Mouse (Mus musculus): ENCODE results near the gene Slc45a3.

The Slc45a3 gene

DNA sequence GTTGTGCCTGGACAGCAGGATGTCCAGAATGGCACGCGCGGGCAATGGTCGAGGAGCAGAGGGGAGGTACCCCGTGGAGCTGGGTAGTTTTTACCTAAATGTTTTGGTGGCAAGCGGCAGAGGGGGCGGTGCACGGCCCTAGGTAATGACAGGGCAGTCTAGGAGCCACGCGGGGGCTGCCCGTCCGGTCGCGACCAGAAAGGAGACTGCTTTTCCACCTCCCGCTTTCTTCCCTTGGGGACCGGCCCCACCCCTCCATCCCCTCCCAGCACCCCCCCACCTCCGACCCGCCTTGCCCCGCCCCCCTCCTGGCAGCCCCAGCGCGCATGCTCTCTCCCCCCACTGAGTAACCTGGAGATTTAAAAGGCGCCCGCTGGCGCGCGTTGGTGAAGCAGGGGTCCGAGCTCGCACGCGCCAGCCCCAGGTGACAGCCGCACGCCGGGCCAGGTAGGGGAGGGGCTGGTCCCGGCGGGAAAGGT lies at the start of gene Slc45a3:
TSS of gene Slc45a3 (plus strand) at position 362 of the 479 bp plus-strand sequence.
- DNase-seq: no peak

DNA sequence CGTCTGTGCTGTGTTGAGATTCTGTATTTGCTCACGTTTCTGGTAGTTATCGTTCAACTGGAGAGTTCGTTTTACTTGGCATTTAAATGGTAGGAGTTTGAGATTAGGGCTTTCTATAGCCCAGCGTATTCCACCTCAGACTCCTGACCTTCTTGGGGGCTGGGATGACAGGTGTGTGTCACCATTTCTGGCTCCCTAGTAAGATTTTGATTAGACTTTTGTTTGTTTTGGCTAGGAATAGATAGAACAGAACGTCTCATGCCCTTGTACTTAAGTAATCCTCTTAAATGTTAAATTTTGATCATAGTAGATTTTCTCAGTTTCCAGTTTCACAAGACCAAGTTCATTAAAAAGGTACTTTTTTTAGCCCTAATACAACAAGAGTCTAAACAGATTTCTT lies 45.1 kb upstream of the Slc45a3 start:
- no peak for DNase-seq

DNA sequence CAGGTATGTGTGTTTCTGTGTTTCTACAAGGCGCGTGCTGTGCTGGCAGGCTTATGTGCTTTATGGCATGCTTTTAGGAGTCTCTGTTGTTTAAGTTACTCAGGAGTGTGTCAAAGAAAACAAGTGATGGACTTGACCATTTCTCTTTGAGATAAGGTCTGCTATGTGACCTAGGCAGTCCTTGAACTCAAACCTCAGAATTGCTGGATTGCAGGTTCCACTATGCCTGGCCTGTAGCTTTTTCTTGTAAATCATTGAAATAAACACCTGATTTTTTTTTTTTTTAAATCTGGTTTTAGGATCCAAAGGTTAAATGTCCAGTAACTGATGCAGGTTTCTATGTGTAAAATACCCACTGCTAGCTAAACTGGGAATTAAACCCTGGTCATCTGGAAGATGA lies 43.7 kb upstream of the Slc45a3 start:
- no peak for DNase-seq

- no peak for DNase-seq
Measured at GRCm38 (mm10) chr1:131922100-131922499, 40.7 kb upstream of the Slc45a3 start.

GRCm38 (mm10) chr1:131933471-131933870 lies 29.3 kb upstream of the Slc45a3 start:
- no peak for DNase-seq

- DNase-seq: peak; percentile 54
Measured at GRCm38 (mm10) chr1:131937659-131938305, 25.0 kb upstream of the Slc45a3 start.

DNA sequence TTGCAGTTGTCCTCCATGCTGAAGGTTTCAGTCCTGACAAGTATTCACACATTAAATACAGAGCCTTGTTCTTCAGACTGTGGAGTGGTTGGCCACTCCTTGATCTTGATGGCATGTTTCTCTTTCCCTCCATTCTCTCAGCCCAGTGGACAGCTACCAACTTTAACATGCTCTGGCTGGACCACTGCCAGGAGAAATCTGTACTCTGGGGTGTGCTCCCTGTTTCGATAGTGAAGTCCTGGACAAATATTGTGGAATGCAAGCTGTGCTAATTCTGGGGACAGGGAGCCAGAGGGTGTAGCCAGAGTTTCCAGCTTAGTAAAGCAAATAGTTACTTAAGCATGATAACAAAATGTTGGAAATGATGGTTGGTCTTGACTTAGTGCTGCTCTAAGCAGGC lies 24.0 kb upstream of the Slc45a3 start:
- DNase-seq: no peak

DNA sequence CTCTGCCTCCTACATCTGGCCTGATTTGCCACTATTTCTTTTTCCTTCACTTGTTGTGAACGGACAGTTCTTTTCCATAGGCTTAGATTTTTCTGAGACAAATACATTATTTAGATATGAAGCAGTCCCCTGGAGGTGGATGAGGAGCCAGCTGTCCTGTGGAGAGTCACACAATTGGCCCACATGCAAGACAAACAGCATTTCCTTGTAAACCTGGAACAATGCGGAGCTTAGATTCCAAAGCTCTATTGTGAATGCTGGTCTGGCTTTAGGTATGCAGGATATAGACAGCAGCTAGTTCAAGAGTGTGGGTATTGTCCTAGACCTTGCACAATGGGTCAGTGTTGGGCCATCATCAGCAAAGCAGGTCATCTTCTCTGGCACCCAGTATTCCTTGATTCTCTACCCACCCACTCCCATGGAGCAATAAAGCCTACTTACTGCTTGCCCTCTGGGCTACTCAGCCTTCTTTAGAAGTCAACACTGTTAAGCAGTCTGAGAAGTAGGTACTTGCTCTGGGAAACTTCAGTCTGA lies 22.0 kb upstream of the Slc45a3 start:
- DNase-seq: no peak

DNA sequence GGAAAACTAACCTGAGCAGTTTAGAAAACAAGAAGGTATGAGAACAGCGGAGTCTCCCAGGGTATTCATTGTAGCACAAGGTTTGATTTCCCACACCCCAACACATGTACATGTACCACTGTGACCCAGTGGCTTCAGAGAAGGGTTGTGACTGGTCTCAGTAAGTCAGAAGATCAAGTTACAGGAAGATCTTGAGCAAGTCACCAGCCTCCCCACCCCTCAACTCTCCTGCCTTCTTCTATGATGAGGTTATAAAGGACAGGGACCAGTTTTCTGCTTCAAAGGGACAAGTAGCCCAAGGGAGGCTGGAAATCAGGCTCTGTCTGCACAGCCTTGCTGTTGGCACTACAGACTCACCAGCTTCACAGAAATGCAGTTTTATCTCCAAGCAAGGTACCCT lies 21.3 kb upstream of the Slc45a3 start:
- DNase-seq: no peak

DNA sequence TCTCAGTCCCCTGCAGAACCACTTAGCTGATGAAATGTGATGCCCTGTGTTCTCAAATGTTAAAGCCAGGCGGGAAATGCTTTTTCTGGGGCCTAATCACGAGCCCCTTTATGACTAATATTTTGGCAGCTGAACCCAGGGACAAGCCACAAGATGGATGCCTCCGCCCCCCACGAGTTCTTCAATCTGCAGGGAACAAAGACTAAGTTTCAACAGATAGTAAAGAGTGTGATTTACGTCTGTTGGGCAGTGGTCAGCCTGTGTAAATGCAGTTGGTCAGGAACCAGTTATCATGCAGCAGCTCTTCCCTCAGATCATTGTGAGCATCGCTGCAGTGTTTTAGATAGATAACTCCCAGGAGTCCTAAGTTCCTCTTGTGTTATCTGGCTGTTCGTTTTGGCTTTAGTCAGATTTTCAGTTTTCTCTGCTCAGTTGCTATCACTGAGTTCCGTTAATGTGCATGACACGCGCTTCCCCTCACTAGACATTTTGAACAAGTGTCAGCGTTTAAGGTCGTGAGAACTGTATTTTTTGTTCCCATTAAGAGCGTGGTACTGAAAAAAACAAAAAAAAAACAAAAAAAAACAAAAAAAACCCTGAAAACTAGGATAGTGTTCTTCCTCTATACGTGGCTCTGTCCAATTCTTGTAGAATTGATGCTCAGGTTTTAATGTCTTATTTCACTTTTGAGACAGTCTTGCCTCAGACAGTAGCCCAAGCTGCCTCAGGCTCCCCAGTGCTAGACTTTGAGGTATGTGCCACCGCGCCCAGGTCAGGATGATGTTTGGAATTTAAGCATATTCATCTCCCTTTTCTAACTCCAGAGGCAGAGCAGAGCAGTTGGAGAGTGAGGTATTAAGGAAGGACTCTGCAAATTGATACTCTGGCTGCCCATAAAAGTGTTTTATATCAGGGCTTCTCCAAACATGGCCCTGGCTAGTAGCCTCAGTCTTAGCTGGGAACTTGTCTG lies 19.9 kb upstream of the Slc45a3 start:
- no peak for DNase-seq

GRCm38 (mm10) chr1:131945674-131946440 lies 16.9 kb upstream of the Slc45a3 start:
- no peak for DNase-seq

DNA sequence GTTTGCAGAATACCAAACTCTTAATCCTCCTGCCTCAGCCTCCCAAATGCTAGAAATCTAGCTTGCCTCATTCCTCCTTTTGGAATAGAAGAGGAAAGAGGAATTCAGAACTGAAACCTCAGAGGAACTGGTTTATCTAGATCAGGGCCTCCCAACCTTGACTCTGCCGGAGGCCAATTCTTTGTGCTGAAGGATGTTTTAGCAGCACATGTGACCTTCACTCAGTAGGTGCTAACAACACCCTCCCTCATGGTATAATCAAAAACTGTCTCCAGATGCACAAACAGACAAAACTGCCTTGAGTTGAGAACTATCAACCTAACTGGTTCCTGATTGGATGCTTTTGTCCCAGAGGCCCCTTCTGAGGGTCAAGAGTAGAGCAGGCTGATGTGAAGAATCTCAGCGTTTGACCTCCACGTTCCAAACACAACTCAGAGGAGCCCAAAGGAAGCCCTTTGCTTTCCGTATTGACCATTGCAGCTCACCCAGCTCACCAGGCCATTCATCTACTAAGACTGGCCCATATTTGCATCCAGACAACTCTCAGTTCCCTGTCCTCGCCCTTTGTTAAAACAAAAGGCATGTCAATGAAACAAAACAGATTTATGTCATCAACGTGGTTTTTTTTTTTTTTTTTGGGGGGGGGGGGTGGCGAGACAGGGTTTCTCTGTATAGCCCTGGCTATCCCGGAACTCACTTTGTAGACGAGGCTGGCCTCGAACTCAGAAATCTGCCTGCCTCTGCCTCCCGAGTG lies 16.1 kb upstream of the Slc45a3 start:
- DNase-seq: no peak

DNA sequence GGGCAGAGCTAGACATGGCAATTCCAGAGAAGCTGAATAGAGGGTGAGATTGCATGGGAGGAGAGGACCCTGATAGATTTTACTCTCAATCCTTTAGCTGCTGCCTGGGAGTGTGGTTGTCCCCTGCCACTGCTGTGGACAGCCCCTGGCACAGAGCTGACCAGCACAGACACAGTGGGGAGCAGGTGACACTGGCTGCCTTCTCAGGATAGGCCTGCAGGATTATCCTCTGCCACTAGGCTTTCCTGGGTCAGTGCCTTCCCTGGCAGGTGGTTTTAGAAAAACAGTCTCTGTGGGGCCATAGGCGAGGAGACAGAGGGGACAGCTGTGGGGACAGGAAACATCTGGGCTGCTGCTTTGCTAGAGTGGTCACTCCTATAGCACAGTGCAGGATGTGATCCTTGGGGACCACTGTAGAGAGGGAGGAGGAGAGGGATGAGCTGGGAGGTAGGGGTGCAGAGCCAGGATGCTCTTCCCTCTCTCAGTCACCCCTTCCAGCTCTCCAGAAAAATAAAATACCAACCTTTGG lies 14.7 kb upstream of the Slc45a3 start:
- DNase-seq: no peak

GRCm38 (mm10) chr1:131954242-131954865 lies 8.4 kb upstream of the Slc45a3 start:
- DNase-seq: no peak

GRCm38 (mm10) chr1:131955131-131955757 lies 7.5 kb upstream of the Slc45a3 start:
- no peak for DNase-seq

DNA sequence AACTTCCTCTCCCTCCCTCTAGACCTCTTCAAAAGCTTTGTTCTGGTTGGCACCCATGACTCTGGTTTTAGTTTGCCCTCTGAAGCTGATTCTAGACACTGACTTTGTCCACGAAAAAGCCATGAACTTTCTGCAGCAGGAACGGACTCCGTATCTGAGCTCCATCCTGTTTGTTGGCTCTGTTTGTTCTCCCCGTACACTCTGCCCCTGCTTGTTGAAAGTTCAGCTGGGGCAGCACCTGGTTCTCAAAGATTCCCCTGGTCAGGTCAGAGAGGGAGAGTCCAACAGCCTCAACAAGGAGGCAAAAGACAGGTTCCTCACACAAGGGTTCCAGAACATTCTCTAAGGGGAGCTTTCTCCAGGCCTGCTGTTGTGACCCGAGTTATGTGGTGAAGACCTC lies 5.4 kb upstream of the Slc45a3 start:
- no peak for DNase-seq

- DNase-seq: no peak
Measured at GRCm38 (mm10) chr1:131961004-131961403, 1.8 kb upstream of the Slc45a3 start.

- no peak for DNase-seq
Measured at GRCm38 (mm10) chr1:131963085-131963951, 551 bp downstream of the Slc45a3 start.

GRCm38 (mm10) chr1:131964100-131964499 lies 1.3 kb downstream of the Slc45a3 start:
- DNase-seq: no peak

DNA sequence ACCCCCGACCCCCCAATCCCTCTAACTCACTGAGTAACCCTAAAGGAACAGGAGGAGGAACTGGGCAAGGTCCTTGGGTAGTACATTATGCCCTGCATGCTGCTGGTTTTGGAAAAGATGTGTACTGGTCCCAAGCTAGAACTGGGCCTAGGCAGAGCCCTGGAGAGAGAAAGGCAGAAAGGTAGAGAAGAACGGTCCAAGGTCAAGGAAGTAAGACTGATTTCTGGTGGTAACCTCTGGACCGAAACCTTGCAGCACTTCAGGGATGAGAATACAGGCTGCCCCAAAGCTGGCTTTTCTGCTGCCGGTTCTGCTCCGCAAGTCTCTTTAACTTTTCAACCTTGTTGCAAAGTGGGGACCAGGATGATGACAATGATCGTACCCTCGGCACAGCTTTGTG lies 1.8 kb downstream of the Slc45a3 start:
- no peak for DNase-seq
